Mouse (Mus musculus) thymus, adult 2 months (tissue): Measurements from ENCODE around the gene Rpap1.

Experiments
- CTCF ChIP-seq: fragments of 200-500 bp; IDR thresholded peaks from 2 replicates; pipeline ENCODE4 v1.5.1; 2012; ENCODE audit warnings: mild to moderate bottlenecking, control low read depth, low read length, moderate library complexity, borderline replicate concordance; ENCODE audit not compliant: control insufficient read depth, poor library complexity, insufficient read depth; ENCODE audit errors: extremely low read depth
- POLR2A ChIP-seq: fragments of 200-500 bp; IDR thresholded peaks from 2 replicates; pipeline ENCODE4 v1.6.1; 2012; ENCODE audit warnings: mild to moderate bottlenecking, low read length, control low read depth, moderate library complexity; ENCODE audit not compliant: control insufficient read depth, poor library complexity, insufficient read depth; ENCODE audit errors: extremely low read depth

GRCm38 (mm10) chr2:119758844-119759835, 28.2 kb downstream of the Rpap1 start:
- TF ChIP-seq CTCF, result no peak
- no peak for TF ChIP-seq POLR2A
